Mouse (Mus musculus) embryo, embryonic 9.5 days (tissue): ENCODE results near the gene Ptgs1.

Experiments
- DNase-seq: peaks from one replicate; pipeline ENCODE4 v3.0.0-alpha.2; 2017; ENCODE audit errors: extremely low spot score

Gene Ptgs1

DNA sequence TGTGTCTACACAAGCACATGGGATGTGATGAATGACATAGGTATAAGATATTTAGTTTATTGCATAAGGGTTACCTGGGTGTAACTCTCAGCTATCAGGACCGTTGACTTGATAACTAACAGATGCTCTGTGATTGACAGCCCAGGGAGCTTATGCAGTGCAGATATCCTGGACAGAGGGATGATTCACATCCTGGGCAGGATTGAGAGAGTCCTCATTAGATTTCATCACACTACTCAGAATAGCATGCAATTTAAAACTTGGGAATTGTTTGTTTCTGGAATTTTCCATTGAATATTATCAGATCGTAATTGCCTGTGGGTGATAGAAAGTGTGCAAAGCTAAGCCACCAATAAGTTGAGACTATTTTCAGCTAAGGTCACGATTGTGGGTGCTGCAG is 17.7 kb downstream of the Ptgs1 start:
- no peak for DNase-seq

GRCm38 (mm10) chr2:36251156-36251555 is 20.9 kb downstream of the Ptgs1 start:
- no peak for DNase-seq

DNA sequence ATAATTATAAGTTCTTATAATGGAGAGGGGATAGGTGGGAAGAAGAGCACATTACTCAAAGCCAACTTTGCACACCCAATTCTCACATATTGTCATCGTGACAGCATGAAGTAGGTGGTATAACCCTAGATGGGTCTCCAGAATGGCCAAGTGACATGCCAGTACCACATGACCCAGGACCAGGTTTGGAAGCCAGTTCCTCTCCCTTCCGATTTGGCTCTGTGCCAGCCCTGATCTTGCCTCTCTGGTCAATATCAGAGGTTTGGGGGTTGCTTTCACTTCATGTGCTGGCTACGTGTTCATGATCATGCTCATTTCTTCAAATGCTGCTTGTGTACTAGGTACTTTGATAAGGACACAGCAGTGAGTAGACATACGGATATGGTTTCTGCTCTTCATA is 22.3 kb downstream of the Ptgs1 start:
- DNase-seq, result no peak

DNA sequence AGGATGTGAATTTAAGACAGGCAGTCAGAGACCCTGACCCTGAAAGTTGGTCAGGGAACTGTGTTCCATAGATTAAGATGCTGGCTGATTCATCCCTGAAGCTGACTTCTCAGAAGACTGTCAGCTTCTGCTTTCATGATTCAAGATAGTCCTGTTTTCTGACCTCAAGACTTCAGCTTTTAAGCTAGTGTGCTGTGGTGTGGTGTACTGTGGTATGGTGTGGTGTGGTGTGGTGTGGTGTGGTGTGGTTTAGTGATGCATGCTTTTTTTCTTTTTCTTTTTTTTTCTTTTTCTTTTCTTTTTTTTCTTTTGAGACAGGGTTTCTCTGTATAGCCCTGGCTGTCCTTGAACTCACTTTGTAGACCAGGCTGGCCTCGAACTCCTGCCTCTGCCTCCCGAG is 24.2 kb downstream of the Ptgs1 start:
- no peak for DNase-seq

DNA sequence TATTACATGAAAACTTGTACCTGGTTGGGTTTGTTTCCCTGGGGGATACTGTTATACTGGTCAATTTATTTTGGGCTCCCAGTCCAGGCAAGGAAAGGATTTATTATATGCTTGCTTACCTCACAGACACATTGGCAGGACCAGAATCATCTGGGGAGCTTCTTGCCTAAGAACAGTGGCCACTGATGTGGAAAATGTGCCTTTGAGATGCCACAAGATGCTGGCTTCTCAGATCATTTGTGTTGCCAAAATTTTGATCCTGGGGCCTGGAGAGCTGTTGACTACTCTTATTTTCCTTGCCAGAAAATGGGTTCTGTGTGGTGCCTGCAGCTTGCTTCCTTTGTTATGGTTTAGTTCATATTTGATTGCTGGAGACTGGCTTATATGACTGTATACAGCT is 26.7 kb downstream of the Ptgs1 start:
- no peak for DNase-seq

- DNase-seq, result no peak
Measured at GRCm38 (mm10) chr2:36259382-36259781, 29.2 kb downstream of the Ptgs1 start.

DNA sequence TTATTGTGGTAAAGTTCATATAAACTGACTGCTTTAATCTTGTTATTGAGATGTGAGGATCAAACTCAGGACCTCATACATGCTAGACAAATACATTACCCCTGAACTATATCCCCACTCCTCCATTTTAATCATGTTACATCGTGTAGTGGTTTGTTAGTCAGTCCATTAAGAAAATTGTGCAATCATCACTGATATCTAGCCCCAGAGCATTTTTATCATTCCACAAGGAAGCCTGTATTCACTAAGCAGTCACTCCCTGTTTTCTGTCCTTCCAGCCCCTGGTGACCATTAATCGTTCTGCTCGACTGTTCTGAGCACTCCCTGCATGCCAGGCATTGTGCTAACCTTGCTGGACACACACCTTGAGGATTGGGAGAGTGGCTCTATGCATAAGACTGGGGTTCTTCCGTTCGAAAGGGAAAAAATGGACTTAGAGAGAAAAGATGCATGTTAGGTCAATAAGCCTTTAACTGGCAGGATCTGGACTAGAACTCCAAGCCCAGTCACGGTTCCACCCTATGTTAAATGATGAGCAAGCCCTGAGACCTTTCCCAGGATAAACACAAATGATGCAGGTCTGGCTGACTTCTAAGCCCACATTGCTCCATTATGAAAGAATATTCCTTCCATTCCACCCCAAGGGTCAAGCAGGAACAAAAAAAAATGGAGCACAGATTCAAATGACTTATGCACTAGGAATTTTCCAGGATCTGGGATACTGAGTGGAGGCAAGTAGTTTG is 29.7 kb downstream of the Ptgs1 start:
- no peak for DNase-seq

DNA sequence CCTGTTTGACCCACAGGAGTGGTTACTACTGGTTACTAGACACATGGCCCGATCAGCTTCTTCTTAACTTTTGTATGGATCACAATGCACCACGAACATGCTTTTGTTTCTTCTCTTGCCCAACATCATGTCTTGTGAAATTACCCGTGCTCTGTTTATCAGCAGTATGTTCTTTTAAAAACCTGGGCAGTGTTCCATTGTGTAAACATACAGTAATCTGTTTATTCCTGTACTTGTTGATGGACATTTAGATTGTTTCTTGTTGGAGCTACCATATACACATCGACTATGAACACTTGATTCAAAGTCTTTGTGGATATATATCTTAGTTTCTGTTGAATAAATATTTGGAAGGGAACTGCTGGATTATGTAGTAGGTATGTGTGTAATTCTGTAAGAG is 31.8 kb downstream of the Ptgs1 start:
- no peak for DNase-seq

GRCm38 (mm10) chr2:36269458-36269857 is 39.2 kb downstream of the Ptgs1 start:
- no peak for DNase-seq

GRCm38 (mm10) chr2:36270186-36270585 is 40.0 kb downstream of the Ptgs1 start:
- DNase-seq, result no peak

DNA sequence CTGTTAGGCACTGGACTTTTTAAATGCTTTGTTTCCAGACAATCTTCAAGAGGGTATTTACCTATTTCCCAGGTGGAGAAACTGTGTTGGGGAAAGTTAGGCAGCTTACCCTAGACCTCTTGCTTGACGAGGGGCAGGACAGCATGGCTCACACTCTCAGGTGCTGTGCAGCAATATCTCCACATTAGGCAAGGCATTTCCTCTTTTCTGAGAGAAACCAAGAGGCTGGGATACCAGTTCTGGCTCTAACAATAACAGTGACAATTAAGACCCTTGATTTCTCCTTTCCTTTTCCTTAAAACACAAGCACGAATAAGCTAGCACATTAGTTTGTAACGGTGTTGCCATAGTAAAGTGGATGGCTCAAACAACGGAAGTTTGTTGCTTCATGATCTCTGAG is 40.9 kb downstream of the Ptgs1 start:
- DNase-seq, result no peak

- DNase-seq, result no peak
Measured at GRCm38 (mm10) chr2:36272288-36272950, 42.2 kb downstream of the Ptgs1 start.

GRCm38 (mm10) chr2:36276454-36276853 is 46.2 kb downstream of the Ptgs1 start:
- peak; percentile 57 for DNase-seq

- no peak for DNase-seq
Measured at GRCm38 (mm10) chr2:36278760-36279159, 48.5 kb downstream of the Ptgs1 start.

- no peak for DNase-seq
Measured at GRCm38 (mm10) chr2:36281138-36281537, 50.9 kb downstream of the Ptgs1 start.

GRCm38 (mm10) chr2:36282301-36282700 is 52.1 kb downstream of the Ptgs1 start:
- DNase-seq, result no peak
